ENCODE assay signal across 7 mouse cellular contexts in genomic region chr6:94760629-94761111, GRCm38 (mm10).
A peak's percentile ranks its signal among the peaks of the same experiment; 100 is the strongest.
DNase-seq lines count a peak whose midpoint lies in the region; ATAC-seq and TF ChIP-seq lines count a peak whose summit lies in the region.

No protein-coding gene starts in this region.

- no peak for TF ChIP-seq CTCF in cerebellum, adult 2 months (IDR thresholded peaks at IDR 0.05; ENCODE audit: borderline replicate concordance, insufficient read depth, low read depth, low read length)

- 0 out of 2 replicates have a peak, but pooled peaks have one; percentile 40 for ATAC-seq in limb, embryonic 12.5 days (ENCODE audit: insufficient number of reproducible peaks, insufficient read depth, low FRiP score, low TSS enrichment, low read depth)

- 42% methylated on average over 17 of the region's 17 CpGs for WGBS in limb, embryonic 12.5 days
- WGBS in cerebellum, adult 2 months: 60% methylated on average over 17 of the region's 17 CpGs

- H3K9me3 ChIP-seq in limb, embryonic 12.5 days: no peaks in the 10 kb centered on the region

- H3K4me1 ChIP-seq in limb, embryonic 12.5 days (replicated peaks): peaks cover 30% of the 10 kb centered on the region
- H3K4me1 ChIP-seq in cerebellum, adult 2 months (ENCODE audit: control insufficient read depth, insufficient read depth, low read length): no peaks in the 10 kb centered on the region

- H3K36me3 ChIP-seq in limb, embryonic 12.5 days: no peaks in the 10 kb centered on the region

- no peak overlapping the region for H3K4me3 ChIP-seq in limb, embryonic 12.5 days (replicated peaks)
- H3K4me3 ChIP-seq in cerebellum, adult 2 months (replicated peaks; ENCODE audit: insufficient read depth, low read depth, low read length): no peak overlapping the region

- TF ChIP-seq POLR2A in cerebellum, adult 2 months (IDR thresholded peaks at IDR 0.05; ENCODE audit: borderline replicate concordance, insufficient read depth, low read length): no peak

- no peak overlapping the region for H3K9ac ChIP-seq in limb, embryonic 12.5 days (replicated peaks)

- H3K4me2 ChIP-seq in limb, embryonic 12.5 days: no peak overlapping the region

- peak; percentile 62 to 64 for DNase-seq in CD8-positive naive resting alpha-beta T cell, adult 2 months (ENCODE audit: low read depth in 2 of 2, low spot score in 2 of 2)
- DNase-seq in ZHBTc4 (ENCODE audit: low read depth, low spot score): peak; percentile 34
- DNase-seq in retina, postnatal 1 day: peak; percentile 86
- DNase-seq in cerebellum, adult 2 months: no peak
- no peak for DNase-seq in layer of hippocampus, adult 9-11 months
- no peak for DNase-seq in heart, adult 8-10 months (ENCODE audit: low spot score)

- H3K27me3 ChIP-seq in limb, embryonic 12.5 days: no peaks in the 10 kb centered on the region
- no peaks in the 10 kb centered on the region for H3K27me3 ChIP-seq in cerebellum, adult 2 months (ENCODE audit: control insufficient read depth, insufficient read depth, low read length)

- peak overlapping the region; percentile 75 for H3K27ac ChIP-seq in limb, embryonic 12.5 days
- H3K27ac ChIP-seq in cerebellum, adult 2 months (ENCODE audit: insufficient read depth, low read length): no peak overlapping the region

Comparison
In these comparisons a context has a peak if more than half of its experiments do, and no peak if none do; other contexts are left out.
1. DNase-seq: peak in CD8-positive naive resting alpha-beta T cell, adult 2 months (2 of 2), ZHBTc4 (single experiment) and retina, postnatal 1 day (single experiment); none in cerebellum, adult 2 months (0 of 2), layer of hippocampus, adult 9-11 months (single experiment) and heart, adult 8-10 months (single experiment).